Comparison of ENCODE assay signal across 9 mouse cellular contexts in genomic region chr12:21133972-21134859, GRCm38 (mm10).
DNase-seq lines count a peak whose midpoint lies in the region; ATAC-seq and TF ChIP-seq lines count a peak whose summit lies in the region.
"Had no signal": no experiment of that assay in that cellular context is flagged by ENCODE, and none has a peak within 500 bp of the region (broad histone marks: within the 10 kb centered on the region; RNA-seq: fewer than 3 reads in every experiment).

No protein-coding gene starts in this region.

- H3K4me3 ChIP-seq in heart, adult 2 months: no peak overlapping the region
- no peak overlapping the region for H3K4me3 ChIP-seq in intestine, postnatal 0 days (ENCODE audit: low read depth, low read length)

- WGBS in heart, adult 2 months: 65% methylated on average over 17 of the region's 17 CpGs
- 30% methylated on average over 17 of the region's 17 CpGs for WGBS in intestine, postnatal 0 days

- H3K4me1 ChIP-seq in heart, adult 2 months (ENCODE audit: control insufficient read depth, insufficient read depth, low read length): peaks cover 56% of the 10 kb centered on the region
- H3K4me1 ChIP-seq in intestine, postnatal 0 days (replicated peaks; ENCODE audit: control insufficient read depth, insufficient read depth, low read length): peaks cover 13% of the 10 kb centered on the region

- DNase-seq in heart, adult 2 months: no peak
- no peak for DNase-seq in heart, adult 8-10 months (ENCODE audit: low spot score)
- peak; percentile 56 for DNase-seq in testis, postnatal 10 days (ENCODE audit: low spot score)
- no peak for DNase-seq in testis, postnatal 14 days (ENCODE audit: low spot score)
- peak; percentile 66 for DNase-seq in thymus, postnatal 4 days
- no peak for DNase-seq in gastrocnemius, postnatal 25 days

- H3K27me3 ChIP-seq in heart, adult 2 months (ENCODE audit: control insufficient read depth, insufficient read depth, low read length): no peaks in the 10 kb centered on the region
- H3K27me3 ChIP-seq in intestine, postnatal 0 days (replicated peaks; ENCODE audit: control insufficient read depth, insufficient read depth, low read length): no peaks in the 10 kb centered on the region
- H3K27me3 ChIP-seq: megakaryocyte, embryonic 14.5 days had no signal

- peak; percentile 69 for TF ChIP-seq CTCF in heart, adult 2 months (IDR thresholded peaks at IDR 0.05)
- peak; percentile 68 for TF ChIP-seq CTCF in intestine, postnatal 0 days (IDR thresholded peaks at IDR 0.05; ENCODE audit: low read depth)

- H3K79me2 ChIP-seq in heart, adult 2 months (replicated peaks; ENCODE audit: control insufficient read depth, insufficient read depth, low read length): peaks cover 3% of the 10 kb centered on the region

- peak overlapping the region; percentile 45 for H3K4me2 ChIP-seq in intestine, postnatal 0 days (replicated peaks; ENCODE audit: low read depth)

- no peak overlapping the region for H3K9ac ChIP-seq in heart, adult 2 months (ENCODE audit: low read depth, low read length)
- H3K9ac ChIP-seq in intestine, postnatal 0 days (ENCODE audit: low read depth, low read length): no peak overlapping the region; the same call in 1 of the 2 replicates

- ATAC-seq in intestine, postnatal 0 days: peak; percentile 68
- no peak for ATAC-seq in erythroid progenitor cell, adult 5-6 weeks (replicated peaks; ENCODE audit: low FRiP score, poor library complexity, severe bottlenecking)

- H3K27ac ChIP-seq in heart, adult 2 months: peak overlapping the region; percentile 68
- no peak overlapping the region; the same call in 1 of the 2 replicates for H3K27ac ChIP-seq in intestine, postnatal 0 days (ENCODE audit: low read depth, low read length)

- intact Hi-C loops in heart, adult 2 months (cut with DNase I): loop anchor here (2.0 to 5.0 kb wide), 2 partner anchors 15 to 73 kb away; no protein-coding TSS in a partner anchor

- TF ChIP-seq EP300 in heart, adult 2 months (IDR thresholded peaks at IDR 0.05; ENCODE audit: insufficient read depth, low read depth, low read length): no peak

- TF ChIP-seq POLR2A in heart, adult 2 months (IDR thresholded peaks at IDR 0.05; ENCODE audit: insufficient read depth, low read depth, low read length): no peak

- H3K9me3 ChIP-seq in intestine, postnatal 0 days (ENCODE audit: control insufficient read depth): no peaks in the 10 kb centered on the region
- H3K9me3 ChIP-seq: megakaryocyte, embryonic 14.5 days had no signal

- peaks cover 4% of the 10 kb centered on the region for H3K36me3 ChIP-seq in heart, adult 2 months (ENCODE audit: control insufficient read depth, insufficient read depth, low read length)
- no peaks in the 10 kb centered on the region for H3K36me3 ChIP-seq in intestine, postnatal 0 days (ENCODE audit: control insufficient read depth, insufficient read depth)

Comparison
In these comparisons a context has a peak if more than half of its experiments do, and no peak if none do; other contexts are left out.
1. DNase-seq: peak in testis, postnatal 10 days (single experiment) and thymus, postnatal 4 days (single experiment); none in heart, adult 2 months (0 of 2), heart, adult 8-10 months (single experiment), testis, postnatal 14 days (single experiment) and gastrocnemius, postnatal 25 days (single experiment).